Mouse (Mus musculus): ENCODE measurements around the gene Gm17677. TPM values are rescaled to one million over a fixed set of nuclear protein-coding genes. Genes with fewer than 3 reads are reported as not detected.

Gm17677 gene
- polyA plus RNA-seq (2015; fragmentation: Nextera tagmentation; extraction: Ambion mirVana), result not detected in 2 replicates

DNA sequence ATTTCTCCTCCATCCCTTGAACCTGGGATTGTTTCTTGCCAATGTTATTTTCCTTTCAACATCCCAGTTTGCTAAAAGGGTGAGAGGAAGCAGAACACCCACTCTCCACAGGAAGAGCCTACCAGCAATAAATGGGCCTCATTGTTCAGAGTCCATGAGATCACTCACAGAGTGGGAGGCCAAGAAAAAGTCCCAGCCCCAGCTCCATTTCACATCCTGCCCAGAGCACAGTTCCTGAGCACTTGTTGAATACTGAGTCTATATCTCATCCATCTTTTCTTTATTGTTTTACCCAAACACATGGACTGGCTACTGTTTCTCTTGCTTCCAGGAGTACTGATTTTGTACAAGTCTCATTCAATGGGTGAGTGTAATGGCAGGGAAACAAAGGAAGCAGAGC lies at the start of gene Gm17677:
Gene Gm17677 (plus strand): TSS at position 301 of the 400 bp plus-strand sequence.
- no peak for ATAC-seq (ENCODE audit: low FRiP score, low TSS enrichment)
- Histone ChIP-seq H3K9ac (replicated peaks; ENCODE audit: low read length) (no peak within 1 kb of the TSS), H3K36me3 (ENCODE audit: insufficient read depth, low read length) (no peaks in the 10 kb centered on the region), H3K27me3 (ENCODE audit: insufficient read depth, low read length) (no peaks in the 10 kb centered on the region), H3K27ac (ENCODE audit: low read length) (no peak within 1 kb of the TSS), H3K4me1 (ENCODE audit: insufficient read depth, low read length) (no peaks in the 10 kb centered on the region), H3K4me3 (ENCODE audit: low read length) (no peak within 1 kb of the TSS), H3K9me3 (ENCODE audit: low read length) (peaks cover 4% of the 10 kb centered on the region; the same call in 1 of the 2 replicates), H3K4me2 (replicated peaks; ENCODE audit: low read depth, low read length) (no peak within 1 kb of the TSS)

- Histone ChIP-seq H3K9ac (replicated peaks; ENCODE audit: low read length) (no peak overlapping the region), H3K4me1 (ENCODE audit: insufficient read depth, low read length) (no peaks in the 10 kb centered on the region), H3K4me2 (replicated peaks; ENCODE audit: low read depth, low read length) (no peak overlapping the region), H3K27me3 (ENCODE audit: insufficient read depth, low read length) (no peaks in the 10 kb centered on the region), H3K4me3 (ENCODE audit: low read length) (no peak overlapping the region), H3K27ac (ENCODE audit: low read length) (no peak overlapping the region), H3K36me3 (ENCODE audit: insufficient read depth, low read length) (no peaks in the 10 kb centered on the region), H3K9me3 (ENCODE audit: low read length) (no peaks in the 10 kb centered on the region)
- no peak for ATAC-seq (ENCODE audit: low FRiP score, low TSS enrichment)
These were observed 48.9 kb upstream of the Gm17677 start for GRCm38 (mm10) chr9:35691924-35692323.

GRCm38 (mm10) chr9:35707265-35707664 lies 33.6 kb upstream of the Gm17677 start:
- H3K9ac ChIP-seq (replicated peaks; ENCODE audit: low read length), result no peak overlapping the region
- H3K9me3 ChIP-seq (ENCODE audit: low read length), result no peaks in the 10 kb centered on the region
- no peaks in the 10 kb centered on the region for H3K36me3 ChIP-seq (ENCODE audit: insufficient read depth, low read length)
- no peak overlapping the region for H3K4me2 ChIP-seq (replicated peaks; ENCODE audit: low read depth, low read length)
- no peaks in the 10 kb centered on the region for H3K27me3 ChIP-seq (ENCODE audit: insufficient read depth, low read length)
- no peak for ATAC-seq (ENCODE audit: low FRiP score, low TSS enrichment)
- no peak overlapping the region for H3K27ac ChIP-seq (ENCODE audit: low read length)
- H3K4me3 ChIP-seq (ENCODE audit: low read length), result no peak overlapping the region
- no peaks in the 10 kb centered on the region for H3K4me1 ChIP-seq (ENCODE audit: insufficient read depth, low read length)

DNA sequence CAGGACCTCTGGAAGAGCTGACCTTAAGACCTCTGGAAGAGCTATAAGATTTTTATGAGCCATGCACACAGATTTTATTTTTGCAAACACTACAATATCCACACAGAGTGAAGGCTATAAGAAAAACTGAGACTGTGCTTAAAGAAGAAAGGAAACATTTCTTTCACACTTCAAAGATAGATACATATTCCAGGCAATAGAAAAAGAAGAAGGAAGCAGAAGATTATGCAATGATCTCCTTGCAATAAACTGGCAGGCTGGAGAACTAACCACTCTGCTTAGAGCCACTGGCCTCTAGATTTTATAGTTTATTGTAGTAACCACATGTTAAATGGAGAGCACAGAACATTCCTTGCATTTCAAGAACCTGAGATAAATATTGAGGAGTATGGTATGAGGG lies 16.0 kb downstream of the Gm17677 start:
- H3K27me3 ChIP-seq (ENCODE audit: insufficient read depth, low read length), result no peaks in the 10 kb centered on the region
- H3K4me2 ChIP-seq (replicated peaks; ENCODE audit: low read depth, low read length), result no peak overlapping the region
- no peaks in the 10 kb centered on the region for H3K9me3 ChIP-seq (ENCODE audit: low read length)
- H3K27ac ChIP-seq (ENCODE audit: low read length), result no peak overlapping the region
- no peaks in the 10 kb centered on the region for H3K4me1 ChIP-seq (ENCODE audit: insufficient read depth, low read length)
- H3K4me3 ChIP-seq (ENCODE audit: low read length), result no peak overlapping the region
- no peak for ATAC-seq (ENCODE audit: low FRiP score, low TSS enrichment)
- no peak overlapping the region for H3K9ac ChIP-seq (replicated peaks; ENCODE audit: low read length)
- no peaks in the 10 kb centered on the region for H3K36me3 ChIP-seq (ENCODE audit: insufficient read depth, low read length)

DNA sequence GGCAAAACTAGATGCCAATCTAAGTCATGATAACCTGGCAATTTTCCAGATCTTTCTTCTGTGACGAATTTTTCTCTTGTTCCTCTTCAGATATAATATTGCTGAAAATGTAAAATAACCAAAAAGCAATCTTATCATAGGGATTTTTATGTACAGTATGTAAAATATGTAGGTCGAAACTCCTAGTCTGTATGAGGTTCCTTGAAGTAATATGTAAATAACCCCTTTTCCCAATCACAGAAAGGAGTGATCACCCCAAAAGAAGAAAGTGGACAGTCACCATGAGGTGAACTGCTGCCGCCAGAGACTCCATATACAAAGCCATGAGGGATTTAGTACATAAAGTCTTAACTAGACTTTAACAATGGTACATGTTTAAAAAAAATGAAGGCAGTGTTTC lies 37.2 kb downstream of the Gm17677 start, which contains the start of gene Gm17727:
Gene Gm17727 (minus strand): TSS at position 101 of the 400 bp plus-strand sequence.
- H3K9me3 ChIP-seq (ENCODE audit: low read length), result no peaks in the 10 kb centered on the region
- H3K9ac ChIP-seq (replicated peaks; ENCODE audit: low read length), result no peak within 1 kb of the TSS
- no peaks in the 10 kb centered on the region for H3K27me3 ChIP-seq (ENCODE audit: insufficient read depth, low read length)
- no peak within 1 kb of the TSS for H3K27ac ChIP-seq (ENCODE audit: low read length)
- no peak within 1 kb of the TSS for H3K4me3 ChIP-seq (ENCODE audit: low read length)
- WGBS, result 71% methylated on average over 3 of the region's 3 CpGs
- H3K4me1 ChIP-seq (ENCODE audit: insufficient read depth, low read length), result no peaks in the 10 kb centered on the region
- no peaks in the 10 kb centered on the region for H3K36me3 ChIP-seq (ENCODE audit: insufficient read depth, low read length)
- no peak within 1 kb of the TSS for H3K4me2 ChIP-seq (replicated peaks; ENCODE audit: low read depth, low read length)
- no peak for ATAC-seq (ENCODE audit: low FRiP score, low TSS enrichment)

DNA sequence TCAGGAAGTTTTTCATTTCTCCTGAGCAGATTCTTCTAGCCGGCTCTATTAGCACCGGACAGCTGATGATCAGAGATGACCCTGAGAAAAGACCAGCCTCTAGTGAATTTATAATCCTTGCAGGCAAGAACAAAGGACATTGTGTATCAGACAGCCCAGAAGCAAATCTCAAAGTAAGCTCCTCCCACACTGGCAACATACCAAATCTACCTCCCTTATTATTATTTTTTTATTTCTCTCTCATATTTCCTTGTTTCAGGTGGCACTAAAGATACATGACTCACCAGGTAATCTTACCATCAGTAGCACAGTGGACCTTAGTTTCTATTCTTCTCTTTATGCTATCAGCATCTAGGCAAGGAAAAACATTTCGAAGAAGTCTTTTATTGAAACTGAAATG lies 49.2 kb downstream of the Gm17677 start, which contains the start of the genes Gm27235 and D730048I06Rik:
Gene Gm27235 (minus strand): TSS at position 101 of the 400 bp plus-strand sequence.
Gene D730048I06Rik (minus strand): TSS at position 112 of the 400 bp plus-strand sequence.
- H3K9ac ChIP-seq (replicated peaks; ENCODE audit: low read length), result no peak within 1 kb of the TSS
- no peak within 1 kb of the TSS for H3K4me2 ChIP-seq (replicated peaks; ENCODE audit: low read depth, low read length)
- H3K36me3 ChIP-seq (ENCODE audit: insufficient read depth, low read length), result no peaks in the 10 kb centered on the region
- H3K27me3 ChIP-seq (ENCODE audit: insufficient read depth, low read length), result no peaks in the 10 kb centered on the region
- 92% methylated on average over 3 of the region's 3 CpGs for WGBS
- no peak within 1 kb of the TSS for H3K4me3 ChIP-seq (ENCODE audit: low read length)
- H3K9me3 ChIP-seq (ENCODE audit: low read length), result no peaks in the 10 kb centered on the region
- H3K27ac ChIP-seq (ENCODE audit: low read length), result no peak within 1 kb of the TSS
- no peaks in the 10 kb centered on the region for H3K4me1 ChIP-seq (ENCODE audit: insufficient read depth, low read length)
- ATAC-seq (ENCODE audit: low FRiP score, low TSS enrichment), result no peak

Other genes with a start within 250 kb of the Gm17677 start
- gene Gm1113, start 222.8 kb upstream of the Gm17677 start, polyA plus RNA-seq (2015; fragmentation: Nextera tagmentation; extraction: Ambion mirVana), result not detected in 2 replicates
- 2.3 TPM in 2 replicates for gene Ddx25, start 182.5 kb upstream of the Gm17677 start, polyA plus RNA-seq (2015; fragmentation: Nextera tagmentation; extraction: Ambion mirVana)
- gene Pus3, start 182.5 kb upstream of the Gm17677 start, polyA plus RNA-seq (2015; fragmentation: Nextera tagmentation; extraction: Ambion mirVana), result 20.6 and 24.0 TPM in 2 replicates
- 0.57 and 0.84 TPM in 2 replicates for gene Pate2, start 170.8 kb upstream of the Gm17677 start, polyA plus RNA-seq (2015; fragmentation: Nextera tagmentation; extraction: Ambion mirVana)
- 15.3 and 16.4 TPM in 2 replicates for gene Hyls1, start 170.7 kb upstream of the Gm17677 start, polyA plus RNA-seq (2015; fragmentation: Nextera tagmentation; extraction: Ambion mirVana)
- not detected in 2 replicates for gene Pate4, start 129.1 kb upstream of the Gm17677 start, polyA plus RNA-seq (2015; fragmentation: Nextera tagmentation; extraction: Ambion mirVana)
- gene Pate3, start 92.8 kb upstream of the Gm17677 start, polyA plus RNA-seq (2015; fragmentation: Nextera tagmentation; extraction: Ambion mirVana), result not detected in 2 replicates
- gene Pate1, start 53.7 kb upstream of the Gm17677 start, polyA plus RNA-seq (2015; fragmentation: Nextera tagmentation; extraction: Ambion mirVana), result not detected in 2 replicates
- gene Gm17727, start 37.1 kb downstream of the Gm17677 start, polyA plus RNA-seq (2015; fragmentation: Nextera tagmentation; extraction: Ambion mirVana), result not detected in 2 replicates
- not detected in 2 replicates for gene Gm27235, start 49.1 kb downstream of the Gm17677 start, polyA plus RNA-seq (2015; fragmentation: Nextera tagmentation; extraction: Ambion mirVana)
- gene D730048I06Rik, start 49.1 kb downstream of the Gm17677 start, polyA plus RNA-seq (2015; fragmentation: Nextera tagmentation; extraction: Ambion mirVana), result not detected in 2 replicates
- gene 9230110F15Rik, start 103.1 kb downstream of the Gm17677 start, polyA plus RNA-seq (2015; fragmentation: Nextera tagmentation; extraction: Ambion mirVana), result not detected in 2 replicates
- not detected in 2 replicates for gene 9230113P08Rik, start 167.4 kb downstream of the Gm17677 start, polyA plus RNA-seq (2015; fragmentation: Nextera tagmentation; extraction: Ambion mirVana)

Data from kidney, embryonic 16.5 days (tissue).